Mouse (Mus musculus) embryonic facial prominence, embryonic 14.5 days (tissue): ENCODE data around the gene Arf4. TPM values are rescaled to one million over a fixed set of nuclear protein-coding genes. Genes with fewer than 3 reads are reported as not detected.
"Not testable (repeated sequence)": the region's sequence is repeated elsewhere in the genome, so short reads cannot be mapped to it uniquely, and the experiment has no call there.

Source experiments
- ATAC-seq: fragments of 200-750 bp; cut with Nextera tagmentation; 2 replicates; pipeline ENCODE4 v1.8.0; 2017; ENCODE audit warnings: low read depth, moderate number of reproducible peaks, moderate TSS enrichment
- DNase-seq: peaks from one replicate; pipeline ENCODE4 v3.0.0-alpha.2; 2015; ENCODE audit warnings: low spot score
- H3K27ac ChIP-seq: fragments of 300-500 bp; sonication (generic); replicated peaks from 2 replicates; pipeline ENCODE4 v1.5.1; 2014; ENCODE audit warnings: low read depth, mild to moderate bottlenecking, low read length, moderate library complexity
- H3K27me3 ChIP-seq: fragments of 300-500 bp; sonication (generic); replicated peaks from 2 replicates; pipeline ENCODE4 v1.6.1; 2014; ENCODE audit warnings: low read length; ENCODE audit not compliant: control insufficient read depth, insufficient read depth
- H3K36me3 ChIP-seq: fragments of 300-500 bp; sonication (generic); 2 replicates; pipeline ENCODE4 v1.6.1; 2014; ENCODE audit warnings: low read length, mixed read lengths; ENCODE audit not compliant: control insufficient read depth, insufficient read depth
- H3K4me1 ChIP-seq: fragments of 300-500 bp; sonication (generic); 2 replicates; pipeline ENCODE4 v1.6.1; 2014; ENCODE audit warnings: antibody characterized with exemption, low read length; ENCODE audit not compliant: control insufficient read depth, insufficient read depth
- H3K4me2 ChIP-seq: fragments of 300-500 bp; sonication (generic); 2 replicates; pipeline ENCODE4 v1.6.1; 2014; ENCODE audit warnings: low read depth, mild to moderate bottlenecking, low read length, moderate library complexity, mixed read lengths
- H3K4me3 ChIP-seq: fragments of 300-500 bp; sonication (generic); 2 replicates; pipeline ENCODE4 v1.5.1; 2014; ENCODE audit warnings: low read depth, mild to moderate bottlenecking, low read length
- H3K9ac ChIP-seq: fragments of 300-500 bp; sonication (generic); 2 replicates; pipeline ENCODE4 v1.6.1; 2014; ENCODE audit warnings: low read depth, mild to moderate bottlenecking, low read length, moderate library complexity, mixed read lengths
- H3K9me3 ChIP-seq: fragments of 300-500 bp; sonication (generic); 2 replicates; pipeline ENCODE4 v1.6.1; 2016; ENCODE audit warnings: low read length; ENCODE audit not compliant: control insufficient read depth
- WGBS: fragments of 180-500 bp; shearing (Covaris S2); extraction: QIAGEN DNeasy Blood & Tissue Kit; methylation state at CpG from one replicate; pipeline ENCODE4 v1.1.7; 2014; 5-methylcytosine and 5-hydroxymethylcytosine counted together
- microRNA-seq: library from miRNA; unstranded; fragments of <30 nt; microRNA quantifications from one replicate; pipeline ENCODE4, GENCODE M21; 2016; ENCODE audit warnings: borderline number of aligned reads
- polyA plus RNA-seq: library from polyadenylated mRNA; unstranded; fragments of >200 nt; fragmentation: Nextera tagmentation; extraction: Ambion mirVana; gene quantifications from 2 replicates; pipeline ENCODE4 v1.2.1, GENCODE M21; 2014

Gene Arf4
- polyA plus RNA-seq, 1 experiment from 2014 or later: 692 TPM

DNA sequence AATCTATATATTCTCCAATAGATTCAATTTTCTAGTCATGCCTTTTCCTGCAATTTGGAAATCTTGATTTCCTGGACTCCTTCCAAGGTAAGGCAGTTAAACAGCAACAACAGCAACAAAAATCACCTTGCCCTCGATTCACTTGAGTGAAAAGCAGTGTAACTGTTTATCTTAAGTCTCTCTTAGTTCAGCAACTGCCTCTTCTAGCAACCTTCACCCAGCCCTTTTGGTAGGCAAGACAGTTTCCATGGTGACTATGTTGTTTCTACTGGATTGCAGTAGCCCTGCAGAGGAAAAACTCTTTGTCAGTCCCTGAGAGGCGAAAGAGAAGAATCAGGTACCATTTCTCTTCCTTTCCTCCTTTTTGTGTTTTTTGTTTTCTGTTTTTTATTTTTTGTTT, 53.5 kb downstream of the Arf4 start:
- ATAC-seq: no peak
- no peak overlapping the region for H3K27ac ChIP-seq
- no peaks in the 10 kb centered on the region for H3K36me3 ChIP-seq
- H3K9ac ChIP-seq: no peak overlapping the region
- DNase-seq: no peak
- H3K27me3 ChIP-seq: no peaks in the 10 kb centered on the region
- 50% methylated on average over 2 of the region's 2 CpGs for WGBS
- H3K4me3 ChIP-seq: no peak overlapping the region
- no peak overlapping the region for H3K4me2 ChIP-seq
- H3K9me3 ChIP-seq: no peaks in the 10 kb centered on the region
- no peaks in the 10 kb centered on the region for H3K4me1 ChIP-seq

DNA sequence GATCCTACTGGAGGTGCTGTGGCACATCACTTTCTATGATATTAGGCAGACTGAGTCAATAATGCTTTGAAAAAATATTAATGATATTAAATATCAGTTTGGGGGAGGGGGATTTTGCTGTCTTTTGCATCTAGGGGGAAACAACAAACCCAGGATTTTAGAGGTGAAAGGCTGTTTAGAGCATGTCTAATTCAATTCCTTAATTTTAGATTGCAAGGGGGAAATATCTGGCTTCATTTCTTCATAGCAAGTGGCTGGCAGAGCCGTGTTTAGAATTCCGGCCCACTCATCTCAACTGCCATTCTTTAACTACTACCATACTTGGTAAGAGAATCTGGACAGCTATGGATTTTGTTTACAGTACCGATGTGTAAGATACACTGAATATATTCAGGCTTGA, 55.1 kb downstream of the Arf4 start, which contains the start of gene Dnah12:
Gene Dnah12 (plus strand): TSS at position 301 of the 400 bp plus-strand sequence.
- Histone ChIP-seq H3K36me3 (no peaks in the 10 kb centered on the region), H3K27ac (no peak within 1 kb of the TSS), H3K4me3 (no peak within 1 kb of the TSS), H3K9ac (no peak within 1 kb of the TSS), H3K9me3 (no peaks in the 10 kb centered on the region), H3K27me3 (no peaks in the 10 kb centered on the region), H3K4me1 (no peaks in the 10 kb centered on the region), H3K4me2 (no peak within 1 kb of the TSS)
- DNase-seq (no peak), ATAC-seq (no peak)
- WGBS: 76% methylated on average over 3 of the region's 3 CpGs

DNA sequence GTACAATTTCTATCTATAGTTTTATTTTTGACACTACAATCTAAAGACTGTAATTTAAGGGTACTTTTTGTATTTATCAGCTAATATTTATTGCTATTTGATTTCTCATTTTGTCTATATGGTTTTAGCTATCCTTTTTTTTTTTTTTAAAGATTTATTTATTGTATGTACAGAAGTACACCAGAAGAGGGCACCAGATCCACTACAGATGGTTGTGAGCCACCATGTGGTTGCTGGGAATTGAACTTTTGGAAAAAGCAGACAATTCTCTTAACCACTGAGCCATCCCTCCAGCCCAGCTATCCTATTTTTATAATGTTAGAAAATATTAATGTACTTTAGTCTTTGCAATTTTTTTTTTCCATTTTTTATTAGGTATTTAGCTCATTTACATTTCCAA, 60.0 kb downstream of the Arf4 start:
- H3K36me3 ChIP-seq: no peaks in the 10 kb centered on the region
- no peak overlapping the region for H3K9ac ChIP-seq
- H3K27ac ChIP-seq: no peak overlapping the region
- ATAC-seq (no peak), DNase-seq (no peak)
- no peaks in the 10 kb centered on the region for H3K9me3 ChIP-seq
- no peak overlapping the region for H3K4me3 ChIP-seq
- H3K27me3 ChIP-seq: no peaks in the 10 kb centered on the region
- H3K4me1 ChIP-seq: no peaks in the 10 kb centered on the region
- H3K4me2 ChIP-seq: no peak overlapping the region

DNA sequence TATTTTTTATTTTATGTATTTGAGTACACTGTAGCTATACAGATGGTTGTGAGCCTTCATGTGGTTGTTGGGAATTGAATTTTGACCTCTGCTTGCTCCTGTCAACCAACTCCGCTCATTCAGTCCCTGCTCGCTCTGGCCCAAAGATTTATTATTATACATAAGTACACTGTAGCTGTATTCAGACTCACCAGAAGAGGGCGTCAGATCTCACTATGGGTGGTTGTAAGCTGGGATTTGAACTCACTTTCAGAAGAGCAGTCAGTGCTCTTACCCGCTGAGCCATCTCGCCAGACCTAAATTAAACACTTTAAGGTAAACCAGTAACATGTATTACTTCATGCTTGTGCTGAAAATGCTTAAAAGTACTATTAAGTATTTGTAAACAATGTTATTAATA, 67.4 kb downstream of the Arf4 start:
- not testable (repeated sequence) for H3K4me1 ChIP-seq, H3K9me3 ChIP-seq, H3K36me3 ChIP-seq, H3K4me2 ChIP-seq, H3K27ac ChIP-seq, DNase-seq, H3K9ac ChIP-seq, H3K27me3 ChIP-seq, H3K4me3 ChIP-seq, ATAC-seq
- WGBS: 82% methylated on average over 5 of the region's 5 CpGs

Small RNA genes lying within 50 kb of the gene (microRNA-seq; reads per million reads assigned to microRNA genes)
- gene Mir7672: 0.50 reads per million

Other genes starting within 250 kb of the Arf4 start
- 28.0 and 28.9 TPM in 2 replicates for gene Slmap, start 103.1 kb upstream of the Arf4 start, polyA plus RNA-seq
- 27.8 and 28.5 TPM in 2 replicates for gene Dennd6a, start 64.2 kb upstream of the Arf4 start, polyA plus RNA-seq
- 9.6 and 10.1 TPM in 2 replicates for gene Pde12, start 31.8 kb downstream of the Arf4 start, polyA plus RNA-seq
- gene Dnah12, start 55.2 kb downstream of the Arf4 start, polyA plus RNA-seq: 0.22 and 0.61 TPM in 2 replicates